Mouse (Mus musculus) liver, embryonic 11.5 days (tissue): ENCODE results near the gene Igfbp6. TPM values are rescaled to one million over a fixed set of nuclear protein-coding genes. Genes with fewer than 3 reads are reported as not detected.

Source experiments
- ATAC-seq: fragments of 200-750 bp; cut with Nextera tagmentation; replicated peaks from 2 replicates; pipeline ENCODE4 v1.8.0; 2017; ENCODE audit warnings: moderate number of reproducible peaks, mild to moderate bottlenecking, moderate TSS enrichment, moderate library complexity; ENCODE audit not compliant: low FRiP score
- DNase-seq: peaks from one replicate; pipeline ENCODE4 v3.0.0-alpha.2; 2017; ENCODE audit warnings: low spot score
- H3K27ac ChIP-seq: fragments of 300-500 bp; sonication (generic); 2 replicates; pipeline ENCODE4 v1.5.1; 2014; ENCODE audit warnings: mild to moderate bottlenecking, low read depth, low read length, control low read depth
- H3K27me3 ChIP-seq: fragments of 300-500 bp; sonication (generic); replicated peaks from 2 replicates; pipeline ENCODE4 v1.6.1; 2014; ENCODE audit warnings: low read length, mixed read lengths; ENCODE audit not compliant: control insufficient read depth, insufficient read depth
- H3K36me3 ChIP-seq: fragments of 300-500 bp; sonication (generic); 2 replicates; pipeline ENCODE4 v1.6.1; 2014; ENCODE audit warnings: mild to moderate bottlenecking, low read length, moderate library complexity, mixed read lengths; ENCODE audit not compliant: control insufficient read depth, insufficient read depth
- H3K4me1 ChIP-seq: fragments of 300-500 bp; sonication (generic); replicated peaks from 2 replicates; pipeline ENCODE4 v1.6.1; 2014; ENCODE audit warnings: low read length, mixed read lengths; ENCODE audit not compliant: control insufficient read depth, insufficient read depth
- H3K4me2 ChIP-seq: fragments of 300-500 bp; sonication (generic); 2 replicates; pipeline ENCODE4 v1.6.1; 2014; ENCODE audit warnings: mild to moderate bottlenecking, control low read depth, moderate library complexity
- H3K4me3 ChIP-seq: fragments of 300-500 bp; sonication (generic); 2 replicates; pipeline ENCODE4 v1.5.1; 2014; ENCODE audit warnings: low read depth, low read length, control low read depth
- H3K9ac ChIP-seq: fragments of 300-500 bp; sonication (generic); 2 replicates; pipeline ENCODE4 v1.6.1; 2014; ENCODE audit warnings: low read depth, low read length, control low read depth
- H3K9me3 ChIP-seq: fragments of 300-500 bp; sonication (generic); 2 replicates; pipeline ENCODE4 v1.6.1; 2016; ENCODE audit warnings: low read length, inconsistent platforms, mixed read lengths; ENCODE audit not compliant: control insufficient read depth
- WGBS: fragments of 180-500 bp; shearing (Covaris S2); extraction: QIAGEN DNeasy Blood & Tissue Kit; methylation state at CpG from one replicate; pipeline ENCODE4 v1.1.7; 2014; 5-methylcytosine and 5-hydroxymethylcytosine counted together
- polyA plus RNA-seq: library from polyadenylated mRNA; unstranded; fragments of >200 nt; fragmentation: Nextera tagmentation; extraction: Ambion mirVana; gene quantifications from 2 replicates; pipeline ENCODE4 v1.2.1, GENCODE M21; 2014

Igfbp6 gene
- 0.77 and 1.1 TPM in 2 replicates for polyA plus RNA-seq

- H3K36me3 ChIP-seq, result no peaks in the 10 kb centered on the region
- H3K27me3 ChIP-seq, result peaks cover 32% of the 10 kb centered on the region
- no peaks in the 10 kb centered on the region for H3K9me3 ChIP-seq
- 17% methylated on average over 22 of the region's 22 CpGs for WGBS
- H3K4me3 ChIP-seq, result peak within 1 kb of the TSS; percentile 27
- peaks cover 17% of the 10 kb centered on the region for H3K4me1 ChIP-seq
- H3K9ac ChIP-seq, result no peak within 1 kb of the TSS
- peak within 1 kb of the TSS; percentile 54 for H3K4me2 ChIP-seq
- DNase-seq (no peak), ATAC-seq (no peak)
- H3K27ac ChIP-seq, result no peak within 1 kb of the TSS
These were observed at the start of gene Igfbp6 for GRCm38 (mm10) chr15:102144274-102144711. Gene Igfbp6 (plus strand): TSS chr15:102144362.

- H3K27me3 ChIP-seq, result no peaks in the 10 kb centered on the region
- H3K36me3 ChIP-seq, result peaks cover 56% of the 10 kb centered on the region
- H3K9me3 ChIP-seq, result no peaks in the 10 kb centered on the region
- H3K4me2 ChIP-seq, result no peak overlapping the region
- no peak for DNase-seq
- ATAC-seq, result no peak
- 85% methylated on average over 16 of the region's 16 CpGs for WGBS
- H3K4me1 ChIP-seq, result peaks cover 3% of the 10 kb centered on the region; the same call in 1 of the 2 replicates
- H3K9ac ChIP-seq, result no peak overlapping the region
- no peak overlapping the region for H3K27ac ChIP-seq
- no peak overlapping the region for H3K4me3 ChIP-seq
These were observed 49.2 kb upstream of the Igfbp6 start for GRCm38 (mm10) chr15:102094988-102095387.

GRCm38 (mm10) chr15:102097147-102097915 lies 46.8 kb upstream of the Igfbp6 start:
- H3K27me3 ChIP-seq, result peaks cover 3% of the 10 kb centered on the region; the same call in 1 of the 2 replicates
- 54% methylated on average over 8 of the region's 8 CpGs for WGBS
- H3K4me2 ChIP-seq, result no peak overlapping the region
- ATAC-seq (no peak), DNase-seq (no peak)
- peaks cover 24% of the 10 kb centered on the region for H3K4me1 ChIP-seq
- H3K9me3 ChIP-seq, result no peaks in the 10 kb centered on the region
- no peak overlapping the region for H3K9ac ChIP-seq
- H3K4me3 ChIP-seq, result no peak overlapping the region
- peak overlapping the region; percentile 22; the same call in 1 of the 2 replicates for H3K27ac ChIP-seq
- peaks cover 38% of the 10 kb centered on the region for H3K36me3 ChIP-seq

GRCm38 (mm10) chr15:102097991-102098555 lies 46.1 kb upstream of the Igfbp6 start:
- ATAC-seq (no peak), DNase-seq (no peak)
- no peak overlapping the region for H3K4me2 ChIP-seq
- H3K27me3 ChIP-seq, result peaks cover 3% of the 10 kb centered on the region; the same call in 1 of the 2 replicates
- H3K9ac ChIP-seq, result no peak overlapping the region
- peaks cover 33% of the 10 kb centered on the region for H3K36me3 ChIP-seq
- no peak overlapping the region for H3K27ac ChIP-seq
- 46% methylated on average over 5 of the region's 5 CpGs for WGBS
- peaks cover 31% of the 10 kb centered on the region for H3K4me1 ChIP-seq
- no peak overlapping the region for H3K4me3 ChIP-seq
- H3K9me3 ChIP-seq, result no peaks in the 10 kb centered on the region

GRCm38 (mm10) chr15:102099260-102099659 lies 44.9 kb upstream of the Igfbp6 start:
- Histone ChIP-seq H3K27ac (no peak overlapping the region), H3K4me1 (peaks cover 42% of the 10 kb centered on the region)
- WGBS, result 42% methylated on average over 5 of the region's 5 CpGs

GRCm38 (mm10) chr15:102099771-102100160 lies 44.4 kb upstream of the Igfbp6 start:
- Histone ChIP-seq H3K9me3 (no peaks in the 10 kb centered on the region), H3K36me3 (peaks cover 17% of the 10 kb centered on the region), H3K27ac (peak overlapping the region; percentile 70; the same call in 1 of the 2 replicates), H3K4me3 (peak overlapping the region; percentile 61), H3K27me3 (peaks cover 3% of the 10 kb centered on the region; the same call in 1 of the 2 replicates), H3K9ac (peak overlapping the region; percentile 66), H3K4me1 (peaks cover 45% of the 10 kb centered on the region), H3K4me2 (peak overlapping the region; percentile 98)
- DNase-seq (no peak), ATAC-seq (no peak)
- WGBS, result 24% methylated on average over 8 of the region's 8 CpGs

More at GRCm38 (mm10) chr15:102099260-102099659, 44.9 kb upstream of the Igfbp6 start:
- Histone ChIP-seq H3K27me3 (peaks cover 3% of the 10 kb centered on the region; the same call in 1 of the 2 replicates), H3K9me3 (no peaks in the 10 kb centered on the region), H3K4me3 (peak overlapping the region; percentile 61; the same call in 1 of the 2 replicates), H3K4me2 (peak overlapping the region; percentile 98), H3K36me3 (peaks cover 22% of the 10 kb centered on the region), H3K9ac (no peak overlapping the region)
- ATAC-seq (no peak), DNase-seq (no peak)

- under 1% methylated on average over 73 of the region's 82 CpGs for WGBS
- Histone ChIP-seq H3K27me3 (peaks cover 3% of the 10 kb centered on the region), H3K4me2 (peak within 1 kb of the TSS; percentile 98), H3K27ac (peak within 1 kb of the TSS; percentile 70), H3K4me1 (peaks cover 45% of the 10 kb centered on the region), H3K4me3 (peak within 1 kb of the TSS; percentile 61), H3K9ac (peak within 1 kb of the TSS; percentile 66), H3K36me3 (peaks cover 10% of the 10 kb centered on the region), H3K9me3 (no peaks in the 10 kb centered on the region)
- ATAC-seq (peak; percentile 68), DNase-seq (peak; percentile 80)
These were observed 43.8 kb upstream of the Igfbp6 start, which contains the start of gene Tns2 for GRCm38 (mm10) chr15:102100161-102100981. Gene Tns2 (plus strand): TSS chr15:102100413.
